Mouse (Mus musculus) monocyte, adult 5-6 weeks (primary cell): ENCODE measurements at regions not wholly inside any gene's neighbourhood (a gene's known extent, or its start where the extent isn't known, plus 50 kb on each side); places are given as distances from the start of the nearest gene placed in this dataset.

ENCODE experiments used
- ATAC-seq: fragments of 153-309, 156-312 bp; replicated peaks from 2 replicates; pipeline ENCODE4 v1.8.0; 2017; ENCODE audit warnings: mild to moderate bottlenecking; ENCODE audit not compliant: low TSS enrichment, insufficient number of reproducible peaks, severe bottlenecking, poor library complexity, low FRiP score

GRCm38 (mm10) chr2:137408294-137408693, 291.9 kb upstream of the Jag1 start:
- ATAC-seq = no peak

GRCm38 (mm10) chr2:137393486-137393885, 277.0 kb upstream of the Jag1 start:
- no peak for ATAC-seq

- no peak for ATAC-seq
Measured at GRCm38 (mm10) chr2:137379816-137380215, 263.4 kb upstream of the Jag1 start.

GRCm38 (mm10) chr2:137375346-137375745, 258.9 kb upstream of the Jag1 start:
- ATAC-seq = no peak

- no peak for ATAC-seq
Measured at GRCm38 (mm10) chr2:137371062-137371461, 254.6 kb upstream of the Jag1 start.

GRCm38 (mm10) chr2:137363006-137363405, 246.6 kb upstream of the Jag1 start:
- ATAC-seq = no peak

- ATAC-seq = no peak
Measured at GRCm38 (mm10) chr2:137357181-137357738, 240.8 kb upstream of the Jag1 start.

GRCm38 (mm10) chr2:137343736-137344135, 227.3 kb upstream of the Jag1 start:
- ATAC-seq = no peak

GRCm38 (mm10) chr2:137329995-137330394, 213.6 kb upstream of the Jag1 start:
- no peak for ATAC-seq

GRCm38 (mm10) chr2:137323445-137323844, 207.0 kb upstream of the Jag1 start:
- no peak for ATAC-seq

- no peak for ATAC-seq
Measured at GRCm38 (mm10) chr2:137310511-137310910, 194.1 kb upstream of the Jag1 start.

- no peak for ATAC-seq
Measured at GRCm38 (mm10) chr2:137308116-137308515, 191.7 kb upstream of the Jag1 start.

GRCm38 (mm10) chr2:137301474-137302267, 185.2 kb upstream of the Jag1 start:
- ATAC-seq = no peak

GRCm38 (mm10) chr2:137289231-137289630, 172.8 kb upstream of the Jag1 start:
- no peak for ATAC-seq

- ATAC-seq = no peak
Measured at GRCm38 (mm10) chr2:137271575-137272180, 155.2 kb upstream of the Jag1 start.

- no peak for ATAC-seq
Measured at GRCm38 (mm10) chr2:137262911-137263310, 146.5 kb upstream of the Jag1 start.

GRCm38 (mm10) chr2:137257847-137258515, 141.5 kb upstream of the Jag1 start:
- ATAC-seq = no peak

- ATAC-seq = no peak
Measured at GRCm38 (mm10) chr2:137247931-137248330, 131.5 kb upstream of the Jag1 start.

- ATAC-seq = no peak
Measured at GRCm38 (mm10) chr2:137244370-137244769, 127.9 kb upstream of the Jag1 start.

GRCm38 (mm10) chr2:137243914-137244313, 127.5 kb upstream of the Jag1 start:
- no peak for ATAC-seq
